Mouse (Mus musculus): ENCODE data around the gene Gpr157.

Gene Gpr157

GRCm38 (mm10) chr4:150155301-150155700 lies 68.1 kb downstream of the Gpr157 start:
- no peak for DNase-seq

Measured in cerebellum, adult 11-12 months (tissue).